Mouse (Mus musculus) liver, embryonic 13.5 days (tissue): ENCODE data around the gene Sema4d. TPM values are rescaled to one million over a fixed set of nuclear protein-coding genes. Genes with fewer than 3 reads are reported as not detected.

Source experiments
- ATAC-seq: fragments of 200-750 bp; cut with Nextera tagmentation; 2 replicates; pipeline ENCODE4 v1.8.0; 2017; ENCODE audit warnings: low read depth, mild to moderate bottlenecking, moderate number of reproducible peaks, moderate library complexity
- DNase-seq: peaks from one replicate; pipeline ENCODE4 v3.0.0; 2022
- H3K27ac ChIP-seq: fragments of 300-500 bp; sonication (generic); 2 replicates; pipeline ENCODE4 v1.5.1; 2015; ENCODE audit warnings: moderate library complexity, mild to moderate bottlenecking, inconsistent platforms
- H3K27me3 ChIP-seq: fragments of 300-500 bp; sonication (generic); 2 replicates; pipeline ENCODE4 v1.6.1; 2015; ENCODE audit warnings: mild to moderate bottlenecking, inconsistent platforms
- H3K36me3 ChIP-seq: fragments of 300-500 bp; sonication (generic); 2 replicates; pipeline ENCODE4 v1.6.1; 2015; ENCODE audit warnings: mild to moderate bottlenecking, inconsistent platforms
- H3K4me1 ChIP-seq: fragments of 300-500 bp; sonication (generic); replicated peaks from 2 replicates; pipeline ENCODE4 v1.6.1; 2015; ENCODE audit warnings: inconsistent platforms
- H3K4me2 ChIP-seq: fragments of 300-500 bp; sonication (generic); 2 replicates; pipeline ENCODE4 v1.6.1; 2015; ENCODE audit warnings: inconsistent platforms, mild to moderate bottlenecking, moderate library complexity
- H3K4me3 ChIP-seq: fragments of 300-500 bp; sonication (generic); replicated peaks from 2 replicates; pipeline ENCODE4 v1.5.1; 2015; ENCODE audit warnings: mild to moderate bottlenecking, inconsistent platforms
- H3K9ac ChIP-seq: fragments of 300-500 bp; sonication (generic); 2 replicates; pipeline ENCODE4 v1.6.1; 2015; ENCODE audit warnings: mild to moderate bottlenecking, inconsistent platforms
- H3K9me3 ChIP-seq: fragments of 300-500 bp; sonication (generic); replicated peaks from 2 replicates; pipeline ENCODE4 v1.6.1; 2016; ENCODE audit warnings: inconsistent platforms
- WGBS: fragments of 180-500 bp; shearing (Covaris S2); methylation state at CpG from one replicate; pipeline ENCODE4 v1.1.7; 2015; ENCODE audit not compliant: insufficient replicate concordance; 5-methylcytosine and 5-hydroxymethylcytosine counted together
- polyA plus RNA-seq: library from polyadenylated mRNA; unstranded; fragments of >200 nt; fragmentation: Nextera tagmentation; extraction: Ambion mirVana; gene quantifications from 2 replicates; pipeline ENCODE4 v1.2.1, GENCODE M21; 2015

Sema4d gene
- polyA plus RNA-seq, 1 experiment from 2014 or later = 6.0 TPM

DNA sequence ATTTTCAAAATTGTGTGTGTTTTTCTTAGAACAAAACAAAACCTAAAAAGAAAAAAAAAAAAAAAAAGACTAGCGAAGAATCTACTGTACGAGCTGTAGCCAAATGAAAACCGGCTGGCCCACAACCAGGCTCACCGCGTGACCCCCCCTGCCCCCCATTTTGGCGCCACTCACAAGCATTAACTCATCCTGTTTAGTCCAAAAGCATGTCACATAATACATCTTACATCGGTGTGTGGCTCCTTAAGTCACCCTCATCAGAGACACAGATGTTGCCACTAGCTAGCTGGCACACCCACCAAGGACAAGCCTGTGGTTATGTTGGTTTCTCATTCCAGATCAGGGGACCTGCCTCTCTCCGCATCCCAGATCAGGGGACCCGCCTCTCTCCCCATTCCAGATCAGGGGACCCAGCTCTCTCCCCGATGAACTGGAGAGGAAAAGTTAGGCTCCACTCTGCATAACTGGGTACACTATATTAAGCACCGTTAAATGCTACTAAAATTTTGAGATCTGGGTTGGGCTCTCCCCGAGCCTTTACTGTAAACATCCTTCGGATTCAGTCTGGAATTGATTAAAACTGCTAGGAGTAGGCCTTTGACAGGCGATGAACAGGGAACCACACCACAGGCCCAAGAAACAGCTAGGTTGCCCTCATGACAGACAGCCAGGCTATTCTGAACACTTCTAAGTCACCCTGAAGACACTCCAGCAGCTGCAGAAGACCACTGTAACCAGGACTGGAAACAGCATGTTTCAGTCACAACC lies 43.8 kb downstream of the Sema4d start:
- DNase-seq (no peak), ATAC-seq (no peak)
- Histone ChIP-seq H3K27me3 (no peaks in the 10 kb centered on the region), H3K4me1 (peaks cover 97% of the 10 kb centered on the region), H3K9ac (0 out of 2 replicates have a peak overlapping the region, but pooled peaks have one; percentile 22), H3K4me2 (no peak overlapping the region), H3K9me3 (no peaks in the 10 kb centered on the region), H3K36me3 (no peaks in the 10 kb centered on the region), H3K4me3 (no peak overlapping the region), H3K27ac (peak overlapping the region; percentile 53)
- 71% methylated on average over 14 of the region's 14 CpGs for WGBS

DNA sequence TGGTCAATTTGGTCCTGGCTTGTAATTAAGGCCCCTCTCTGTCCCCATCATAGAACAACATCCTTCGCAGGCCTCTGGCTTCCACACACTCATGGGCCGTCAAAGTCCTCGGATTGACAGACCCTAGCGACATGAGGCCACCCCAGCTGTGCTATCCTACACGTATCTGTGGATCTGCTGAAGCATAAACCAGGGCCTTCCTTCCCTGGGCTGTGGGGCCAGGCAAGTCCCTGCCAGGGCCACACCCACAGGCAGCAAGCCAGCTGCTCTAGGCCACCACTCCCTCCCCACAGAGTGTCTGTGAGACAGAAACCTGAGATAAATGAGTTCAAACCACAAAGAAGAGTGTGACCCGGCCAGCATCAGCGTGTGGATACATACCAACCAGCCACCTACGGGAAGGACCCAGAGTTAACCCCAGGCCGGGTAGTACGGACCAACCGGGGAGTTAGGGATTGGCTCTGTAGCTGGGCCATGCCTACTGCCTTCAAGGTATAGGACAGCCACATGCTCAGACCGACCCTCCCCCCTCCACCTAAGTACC lies 45.5 kb downstream of the Sema4d start:
- DNase-seq (peak; percentile 77), ATAC-seq (peak; percentile 95)
- H3K9me3 ChIP-seq = no peaks in the 10 kb centered on the region
- no peaks in the 10 kb centered on the region for H3K27me3 ChIP-seq
- H3K4me1 ChIP-seq = peaks cover 98% of the 10 kb centered on the region
- peak overlapping the region; percentile 87 for H3K27ac ChIP-seq
- peak overlapping the region; percentile 65 for H3K4me2 ChIP-seq
- peak overlapping the region; percentile 21 for H3K4me3 ChIP-seq
- H3K36me3 ChIP-seq = no peaks in the 10 kb centered on the region
- WGBS = 15% methylated on average over 12 of the region's 12 CpGs
- peak overlapping the region; percentile 59 for H3K9ac ChIP-seq

GRCm38 (mm10) chr13:51747069-51747468 lies 46.5 kb downstream of the Sema4d start:
- Histone ChIP-seq H3K9ac (0 out of 2 replicates have a peak overlapping the region, but pooled peaks have one; percentile 59), H3K4me2 (peak overlapping the region; percentile 65; the same call in 1 of the 2 replicates), H3K27ac (peak overlapping the region; percentile 87), H3K4me3 (no peak overlapping the region), H3K9me3 (no peaks in the 10 kb centered on the region), H3K36me3 (no peaks in the 10 kb centered on the region), H3K27me3 (no peaks in the 10 kb centered on the region), H3K4me1 (peaks cover 99% of the 10 kb centered on the region)
- DNase-seq = no peak
- ATAC-seq = no peak
- WGBS = 76% methylated on average over 7 of the region's 7 CpGs

- ATAC-seq (peak; percentile 70), DNase-seq (peak; percentile 55)
- H3K4me2 ChIP-seq = peak overlapping the region; percentile 35
- H3K36me3 ChIP-seq = no peaks in the 10 kb centered on the region
- no peak overlapping the region for H3K4me3 ChIP-seq
- peaks cover 100% of the 10 kb centered on the region for H3K4me1 ChIP-seq
- H3K9me3 ChIP-seq = no peaks in the 10 kb centered on the region
- H3K27ac ChIP-seq = peak overlapping the region; percentile 78
- peak overlapping the region; percentile 47 for H3K9ac ChIP-seq
- no peaks in the 10 kb centered on the region for H3K27me3 ChIP-seq
- WGBS = 17% methylated on average over 5 of the region's 5 CpGs
These were observed 47.7 kb downstream of the Sema4d start for GRCm38 (mm10) chr13:51745862-51746261.

- ATAC-seq = no peak
- no peaks in the 10 kb centered on the region for H3K36me3 ChIP-seq
- H3K4me1 ChIP-seq = peaks cover 100% of the 10 kb centered on the region
- H3K9ac ChIP-seq = no peak overlapping the region
- H3K27me3 ChIP-seq = no peaks in the 10 kb centered on the region
- WGBS = 80% methylated on average over 3 of the region's 3 CpGs
- H3K4me3 ChIP-seq = no peak overlapping the region
- no peak for DNase-seq
- H3K4me2 ChIP-seq = no peak overlapping the region
- no peaks in the 10 kb centered on the region for H3K9me3 ChIP-seq
- H3K27ac ChIP-seq = peak overlapping the region; percentile 78; the same call in 1 of the 2 replicates
These were observed 49.7 kb downstream of the Sema4d start for GRCm38 (mm10) chr13:51743855-51744254.

- Histone ChIP-seq H3K27ac (peak overlapping the region; percentile 53), H3K4me3 (no peak overlapping the region), H3K27me3 (no peaks in the 10 kb centered on the region), H3K9me3 (no peaks in the 10 kb centered on the region), H3K9ac (0 out of 2 replicates have a peak overlapping the region, but pooled peaks have one; percentile 3), H3K4me2 (no peak overlapping the region), H3K4me1 (peaks cover 100% of the 10 kb centered on the region), H3K36me3 (no peaks in the 10 kb centered on the region)
- DNase-seq (no peak), ATAC-seq (no peak)
- 56% methylated on average over 10 of the region's 10 CpGs for WGBS
These were observed 50.9 kb downstream of the Sema4d start for GRCm38 (mm10) chr13:51742551-51743052.

- H3K4me3 ChIP-seq = no peak overlapping the region
- peak overlapping the region; percentile 97 for H3K27ac ChIP-seq
- no peak for DNase-seq
- no peaks in the 10 kb centered on the region for H3K9me3 ChIP-seq
- H3K36me3 ChIP-seq = no peaks in the 10 kb centered on the region
- no peak for ATAC-seq
- WGBS = 73% methylated on average over 5 of the region's 5 CpGs
- H3K4me2 ChIP-seq = no peak overlapping the region
- H3K4me1 ChIP-seq = peaks cover 100% of the 10 kb centered on the region
- no peak overlapping the region for H3K9ac ChIP-seq
- no peaks in the 10 kb centered on the region for H3K27me3 ChIP-seq
These were observed 52.8 kb downstream of the Sema4d start for GRCm38 (mm10) chr13:51740776-51741175.

GRCm38 (mm10) chr13:51739713-51740112 lies 53.8 kb downstream of the Sema4d start:
- H3K4me2 ChIP-seq = no peak overlapping the region
- H3K9ac ChIP-seq = no peak overlapping the region
- whole genome bisulfite sequencing = 85% methylated on average over 1 of the region's 1 CpGs
- H3K4me3 ChIP-seq = no peak overlapping the region
- DNase-seq = no peak
- peaks cover 100% of the 10 kb centered on the region for H3K4me1 ChIP-seq
- no peaks in the 10 kb centered on the region for H3K9me3 ChIP-seq
- H3K36me3 ChIP-seq = no peaks in the 10 kb centered on the region
- ATAC-seq = no peak
- H3K27me3 ChIP-seq = no peaks in the 10 kb centered on the region
- H3K27ac ChIP-seq = peak overlapping the region; percentile 97

- DNase-seq (no peak), ATAC-seq (no peak)
- Histone ChIP-seq H3K4me2 (peak overlapping the region; percentile 70), H3K4me1 (peaks cover 98% of the 10 kb centered on the region), H3K9me3 (no peaks in the 10 kb centered on the region), H3K9ac (peak overlapping the region; percentile 68; the same call in 1 of the 2 replicates), H3K27me3 (no peaks in the 10 kb centered on the region), H3K4me3 (no peak overlapping the region), H3K27ac (peak overlapping the region; percentile 97), H3K36me3 (no peaks in the 10 kb centered on the region)
- WGBS = 58% methylated on average over 11 of the region's 11 CpGs
These were observed 54.9 kb downstream of the Sema4d start for GRCm38 (mm10) chr13:51738531-51739117.

- Histone ChIP-seq H3K4me3 (peak overlapping the region; percentile 43), H3K9ac (peak overlapping the region; percentile 68), H3K4me1 (peaks cover 95% of the 10 kb centered on the region), H3K9me3 (no peaks in the 10 kb centered on the region), H3K27me3 (no peaks in the 10 kb centered on the region), H3K27ac (peak overlapping the region; percentile 97), H3K4me2 (peak overlapping the region; percentile 70), H3K36me3 (no peaks in the 10 kb centered on the region)
- DNase-seq = peak; percentile 80
- ATAC-seq = peak; percentile 91
- WGBS = 7% methylated on average over 6 of the region's 6 CpGs
These were observed 55.5 kb downstream of the Sema4d start for GRCm38 (mm10) chr13:51737949-51738513.
